8 mouse cellular contexts compared by ENCODE assay signal in the genomic region with DNA sequence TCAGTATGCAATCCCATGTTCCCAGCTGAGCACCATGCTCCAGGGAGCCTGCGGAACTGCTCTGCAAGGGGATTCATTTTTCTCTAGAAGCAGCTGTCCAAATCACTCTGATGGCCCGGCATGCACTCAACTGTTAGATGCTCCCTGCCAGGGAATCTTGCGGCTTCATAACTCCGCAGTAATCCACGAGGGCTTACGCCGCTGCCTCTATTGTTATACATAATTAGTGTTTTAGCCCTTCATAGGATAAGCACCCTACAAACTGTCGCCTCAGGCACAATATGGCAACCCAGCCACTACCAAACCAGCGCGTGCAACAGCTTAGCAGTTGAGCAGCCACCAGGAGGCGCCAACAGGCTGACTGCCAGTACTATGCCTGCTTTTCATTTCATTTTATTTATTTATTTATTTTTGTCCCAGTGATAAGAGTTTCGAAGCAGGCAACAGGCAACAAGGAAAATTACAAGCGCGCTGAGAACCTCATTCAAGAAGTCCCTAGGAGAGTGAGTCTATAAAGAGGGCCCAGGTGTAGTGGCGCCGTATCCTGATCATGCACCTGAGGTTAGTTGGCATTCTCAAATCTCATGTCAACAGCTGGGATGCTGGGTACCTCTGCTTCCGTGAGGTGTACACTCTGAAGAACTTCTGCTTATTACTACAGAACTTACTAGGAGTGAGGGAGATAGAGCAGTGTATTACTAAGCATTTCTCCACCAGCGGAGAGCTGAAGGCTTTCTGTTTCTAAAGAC.
DNase-seq lines count a peak whose midpoint lies in the region; ATAC-seq and TF ChIP-seq lines count a peak whose summit lies in the region.

No protein-coding gene starts in this region.

- no peaks in the 10 kb centered on the region for H3K4me1 ChIP-seq in cerebellum, adult 2 months (ENCODE audit: control insufficient read depth, insufficient read depth, low read length)
- 0 out of 2 replicates have a peak, but pooled peaks cover 2% of the 10 kb centered on the region for H3K4me1 ChIP-seq in midbrain, embryonic 13.5 days (replicated peaks)
- H3K4me1 ChIP-seq in spleen, adult 2 months (ENCODE audit: control insufficient read depth, insufficient read depth, insufficient read length): no peaks in the 10 kb centered on the region

- peak; percentile 63 for TF ChIP-seq CTCF in cerebellum, adult 2 months (IDR thresholded peaks at IDR 0.05; ENCODE audit: borderline replicate concordance, insufficient read depth, low read depth, low read length)
- TF ChIP-seq CTCF in spleen, adult 2 months (IDR thresholded peaks at IDR 0.05; ENCODE audit: extremely low read depth, insufficient read depth, insufficient read length, insufficient replicate concordance): peak; percentile 67; the same call in 1 of the 2 replicates

- no peaks in the 10 kb centered on the region for H3K9me3 ChIP-seq in midbrain, embryonic 13.5 days

- no peak overlapping the region for H3K27ac ChIP-seq in cerebellum, adult 2 months (ENCODE audit: insufficient read depth, low read length)
- no peak overlapping the region for H3K27ac ChIP-seq in midbrain, embryonic 13.5 days
- no peak overlapping the region for H3K27ac ChIP-seq in spleen, adult 2 months (ENCODE audit: insufficient read depth, low read length)

- intact Hi-C loops in left cerebral cortex, postnatal 14 days (cut with DNase I): loop anchor here (5.0 kb wide), 2 partner anchors 501 to 806 kb away; partner anchors contain the start of gene Kcnq5

- no peaks in the 10 kb centered on the region for H3K36me3 ChIP-seq in midbrain, embryonic 13.5 days
- no peaks in the 10 kb centered on the region for H3K36me3 ChIP-seq in spleen, adult 2 months (ENCODE audit: control insufficient read depth, insufficient read depth, low read length)

- peak; percentile 93 for ATAC-seq in midbrain, embryonic 13.5 days

- H3K27me3 ChIP-seq in cerebellum, adult 2 months (ENCODE audit: control insufficient read depth, insufficient read depth, low read length): no peaks in the 10 kb centered on the region
- no peaks in the 10 kb centered on the region for H3K27me3 ChIP-seq in midbrain, embryonic 13.5 days
- no peaks in the 10 kb centered on the region for H3K27me3 ChIP-seq in spleen, adult 2 months (ENCODE audit: control insufficient read depth, insufficient read depth, low read length)

- DNase-seq in WW6 (ENCODE audit: low read depth, low spot score) (peak; percentile 18), MN1 (ENCODE audit: low spot score) (no peak)
- DNase-seq in cerebellum, adult 2 months: peak; percentile 38 to 48
- DNase-seq in forelimb bud, embryonic 11.5 days (ENCODE audit: low read depth, low spot score): peak; percentile 57
- peak; percentile 2 for DNase-seq in hindlimb bud, embryonic 11.5 days (ENCODE audit: extremely low spot score, low read depth, low spot score)
- peak; percentile 74 to 76 for DNase-seq in left cerebral cortex, postnatal 14 days (ENCODE audit: low spot score in 2 of 2)
- DNase-seq in spleen, adult 2 months (ENCODE audit: low read depth in 1 of 2, low spot score in 2 of 2): peak in 1 of 2 experiments; percentile 54

- peak overlapping the region; percentile 33 for H3K4me2 ChIP-seq in midbrain, embryonic 13.5 days (replicated peaks)

- no peak for TF ChIP-seq POLR2A in cerebellum, adult 2 months (IDR thresholded peaks at IDR 0.05; ENCODE audit: borderline replicate concordance, insufficient read depth, low read length)
- no peak for TF ChIP-seq POLR2A in spleen, adult 2 months (IDR thresholded peaks at IDR 0.05; ENCODE audit: low read depth, low read length)

- H3K9ac ChIP-seq in midbrain, embryonic 13.5 days (replicated peaks): no peak overlapping the region

- WGBS in cerebellum, adult 2 months: 45% methylated on average over 18 of the region's 18 CpGs
- 45% methylated on average over 18 of the region's 18 CpGs for WGBS in midbrain, embryonic 13.5 days
- WGBS in spleen, adult 2 months: 72% methylated on average over 18 of the region's 18 CpGs

- H3K4me3 ChIP-seq in cerebellum, adult 2 months (replicated peaks; ENCODE audit: insufficient read depth, low read depth, low read length): no peak overlapping the region
- 0 out of 2 replicates have a peak overlapping the region, but pooled peaks have one; percentile 12 for H3K4me3 ChIP-seq in midbrain, embryonic 13.5 days (replicated peaks)
- H3K4me3 ChIP-seq in spleen, adult 2 months (ENCODE audit: extremely low read depth, insufficient read depth, insufficient read length): no peak overlapping the region
